Mouse (Mus musculus): ENCODE measurements around the gene Ube2o. TPM values are rescaled to one million over a fixed set of nuclear protein-coding genes. Genes with fewer than 3 reads are reported as not detected.
A peak's percentile ranks its signal among the peaks of the same experiment; 100 is the strongest.

Gene Ube2o
- polyA plus RNA-seq, 1 experiment: 29.8 TPM

- Histone ChIP-seq H3K27ac (ENCODE audit: insufficient read depth, low read length) (no peak overlapping the region), H3K4me3 (ENCODE audit: insufficient read depth, low read length) (no peak overlapping the region), H3K4me1 (ENCODE audit: control insufficient read depth, insufficient read depth, low read length) (no peaks in the 10 kb centered on the region)
- TF ChIP-seq POLR2A (IDR thresholded peaks at IDR 0.05; ENCODE audit: low read depth, low read length) (no peak), CTCF (IDR thresholded peaks at IDR 0.05; ENCODE audit: borderline replicate concordance, insufficient read depth, low read length) (peak; percentile 62)
Observed at GRCm38 (mm10) chr11:116586801-116587631, 5.8 kb upstream of the Ube2o start.

GRCm38 (mm10) chr11:116586310-116586709 lies 5.1 kb upstream of the Ube2o start, which contains the start of gene Aanat:
Gene Aanat (plus strand): TSS chr11:116586432.
- Histone ChIP-seq H3K4me3 (ENCODE audit: insufficient read depth, low read length) (no peak within 1 kb of the TSS), H3K27ac (ENCODE audit: insufficient read depth, low read length) (no peak within 1 kb of the TSS), H3K4me1 (ENCODE audit: control insufficient read depth, insufficient read depth, low read length) (no peaks in the 10 kb centered on the region)
- TF ChIP-seq CTCF (IDR thresholded peaks at IDR 0.05; ENCODE audit: borderline replicate concordance, insufficient read depth, low read length) (no peak), POLR2A (IDR thresholded peaks at IDR 0.05; ENCODE audit: low read depth, low read length) (no peak)

GRCm38 (mm10) chr11:116585682-116586081 lies 4.4 kb upstream of the Ube2o start:
- TF ChIP-seq POLR2A (IDR thresholded peaks at IDR 0.05; ENCODE audit: low read depth, low read length) (no peak), CTCF (IDR thresholded peaks at IDR 0.05; ENCODE audit: borderline replicate concordance, insufficient read depth, low read length) (no peak)
- Histone ChIP-seq H3K27ac (ENCODE audit: insufficient read depth, low read length) (no peak overlapping the region), H3K4me3 (ENCODE audit: insufficient read depth, low read length) (no peak overlapping the region), H3K4me1 (ENCODE audit: control insufficient read depth, insufficient read depth, low read length) (no peaks in the 10 kb centered on the region)

GRCm38 (mm10) chr11:116580711-116581375 lies 404 bp downstream of the Ube2o start:
- Histone ChIP-seq H3K27ac (ENCODE audit: insufficient read depth, low read length) (peak overlapping the region; percentile 51; the same call in 1 of the 2 replicates), H3K4me1 (ENCODE audit: control insufficient read depth, insufficient read depth, low read length) (no peaks in the 10 kb centered on the region), H3K4me3 (ENCODE audit: insufficient read depth, low read length) (peak overlapping the region; percentile 80)
- TF ChIP-seq POLR2A (IDR thresholded peaks at IDR 0.05; ENCODE audit: low read depth, low read length): no peak
- TF ChIP-seq CTCF (IDR thresholded peaks at IDR 0.05; ENCODE audit: borderline replicate concordance, insufficient read depth, low read length): no peak

GRCm38 (mm10) chr11:116580031-116580652 lies 1.1 kb downstream of the Ube2o start:
- Histone ChIP-seq H3K4me3 (ENCODE audit: insufficient read depth, low read length) (peak overlapping the region; percentile 80), H3K4me1 (ENCODE audit: control insufficient read depth, insufficient read depth, low read length) (peaks cover 2% of the 10 kb centered on the region; the same call in 1 of the 2 replicates), H3K27ac (ENCODE audit: insufficient read depth, low read length) (no peak overlapping the region)
- TF ChIP-seq POLR2A (IDR thresholded peaks at IDR 0.05; ENCODE audit: low read depth, low read length) (no peak), CTCF (IDR thresholded peaks at IDR 0.05; ENCODE audit: borderline replicate concordance, insufficient read depth, low read length) (no peak)

GRCm38 (mm10) chr11:116579280-116579679 lies 2.0 kb downstream of the Ube2o start:
- H3K4me3 ChIP-seq (ENCODE audit: insufficient read depth, low read length): no peak overlapping the region
- H3K4me1 ChIP-seq (ENCODE audit: control insufficient read depth, insufficient read depth, low read length): peaks cover 2% of the 10 kb centered on the region; the same call in 1 of the 2 replicates
- H3K27ac ChIP-seq (ENCODE audit: insufficient read depth, low read length): no peak overlapping the region
- no peak for TF ChIP-seq POLR2A (IDR thresholded peaks at IDR 0.05; ENCODE audit: low read depth, low read length)
- TF ChIP-seq CTCF (IDR thresholded peaks at IDR 0.05; ENCODE audit: borderline replicate concordance, insufficient read depth, low read length): no peak

- TF ChIP-seq POLR2A (IDR thresholded peaks at IDR 0.05; ENCODE audit: low read depth, low read length) (no peak), CTCF (IDR thresholded peaks at IDR 0.05; ENCODE audit: borderline replicate concordance, insufficient read depth, low read length) (no peak)
- H3K27ac ChIP-seq (ENCODE audit: insufficient read depth, low read length): no peak overlapping the region
- peaks cover 22% of the 10 kb centered on the region for H3K4me1 ChIP-seq (ENCODE audit: control insufficient read depth, insufficient read depth, low read length)
- H3K4me3 ChIP-seq (ENCODE audit: insufficient read depth, low read length): no peak overlapping the region
Observed at GRCm38 (mm10) chr11:116575396-116575795, 5.9 kb downstream of the Ube2o start.

GRCm38 (mm10) chr11:116574982-116575381 lies 6.3 kb downstream of the Ube2o start:
- H3K4me1 ChIP-seq (ENCODE audit: control insufficient read depth, insufficient read depth, low read length): peaks cover 22% of the 10 kb centered on the region
- TF ChIP-seq POLR2A (IDR thresholded peaks at IDR 0.05; ENCODE audit: low read depth, low read length) (no peak), CTCF (IDR thresholded peaks at IDR 0.05; ENCODE audit: borderline replicate concordance, insufficient read depth, low read length) (no peak)
- no peak overlapping the region for H3K4me3 ChIP-seq (ENCODE audit: insufficient read depth, low read length)
- no peak overlapping the region for H3K27ac ChIP-seq (ENCODE audit: insufficient read depth, low read length)

- no peak overlapping the region for H3K4me3 ChIP-seq (ENCODE audit: insufficient read depth, low read length)
- H3K27ac ChIP-seq (ENCODE audit: insufficient read depth, low read length): no peak overlapping the region
- H3K4me1 ChIP-seq (ENCODE audit: control insufficient read depth, insufficient read depth, low read length): peaks cover 22% of the 10 kb centered on the region
- TF ChIP-seq POLR2A (IDR thresholded peaks at IDR 0.05; ENCODE audit: low read depth, low read length) (no peak), CTCF (IDR thresholded peaks at IDR 0.05; ENCODE audit: borderline replicate concordance, insufficient read depth, low read length) (no peak)
Observed at GRCm38 (mm10) chr11:116574486-116574885, 6.8 kb downstream of the Ube2o start.

All from embryonic fibroblast, embryonic 13.5 days (primary cell).